25 mouse cellular contexts compared by ENCODE assay signal in genomic region chr14:21792250-21792649, GRCm38 (mm10). TPM values are rescaled to one million over a fixed set of nuclear protein-coding genes. Genes with fewer than 3 reads are reported as not detected.
DNase-seq lines count a peak whose midpoint lies in the region; ATAC-seq and TF ChIP-seq lines count a peak whose summit lies in the region.
"Had no signal": no experiment of that assay in that cellular context is flagged by ENCODE, and none has a peak within 500 bp of the region (broad histone marks: within the 10 kb centered on the region; RNA-seq: fewer than 3 reads in every experiment).

No protein-coding gene starts in this region.

- ATAC-seq in frontal cortex, adult (ENCODE audit: low TSS enrichment): peak; percentile 81
- ATAC-seq in cerebellum, adult (ENCODE audit: insufficient number of reproducible peaks, low FRiP score, low TSS enrichment): no peak
- ATAC-seq: CD4-positive, CD25-positive, alpha-beta regulatory T cell, adult 4 months; forebrain, embryonic 16.5 days; hindbrain, embryonic 16.5 days had no signal

- peaks cover 4% of the 10 kb centered on the region; the same call in 1 of the 2 replicates for H3K36me3 ChIP-seq in testis, adult 2 months (ENCODE audit: control insufficient read depth, insufficient read depth, low read length)

- H3K27ac ChIP-seq in testis, adult 2 months (ENCODE audit: control insufficient read depth, insufficient read depth, low read depth, low read length): no peak overlapping the region
- H3K27ac ChIP-seq: embryonic facial prominence, embryonic 13.5 days; forebrain, embryonic 12.5 days; gastrocnemius, adult 2 months; heart, embryonic 13.5 days had no signal

- no peaks in the 10 kb centered on the region for H3K4me1 ChIP-seq in testis, adult 2 months (ENCODE audit: control insufficient read depth, insufficient read depth, low read length)
- H3K4me1 ChIP-seq: heart, embryonic 13.5 days had no signal

- TF ChIP-seq CTCF in testis, adult 2 months (IDR thresholded peaks at IDR 0.05; ENCODE audit: control insufficient read depth, insufficient read depth, insufficient replicate concordance, low read depth, low read length): no peak

- no peak for TF ChIP-seq POLR2A in testis, adult 2 months (IDR thresholded peaks at IDR 0.05; ENCODE audit: control insufficient read depth, low read depth, low read length)

- no peak for DNase-seq in frontal cortex, postnatal 10 days (ENCODE audit: low spot score in 2 of 2)
- peak; percentile 34 to 46 for DNase-seq in left cerebral cortex, postnatal 14 days (ENCODE audit: low spot score in 2 of 2)
- DNase-seq in left cerebral cortex, postnatal 10 days (ENCODE audit: extremely low spot score in 1 of 2, low spot score in 2 of 2): no peak
- no peak for DNase-seq in testis, postnatal 10 days (ENCODE audit: low spot score)
- DNase-seq: B cell, adult 2 months; cerebellum, adult 11-12 months; cerebellum, adult 9-10 months; cerebellum, postnatal 25 days; gastrocnemius, adult 2 months; gastrocnemius, postnatal 25 days; heart, postnatal 36 days had no signal

- no peaks in the 10 kb centered on the region for H3K27me3 ChIP-seq in testis, adult 2 months (ENCODE audit: control insufficient read depth, insufficient read depth, low read length)
- H3K27me3 ChIP-seq: embryonic facial prominence, embryonic 13.5 days; forebrain, embryonic 12.5 days; heart, embryonic 13.5 days had no signal

- peak overlapping the region; percentile 35; the same call in 1 of the 2 replicates for H3K4me3 ChIP-seq in testis, adult 2 months (ENCODE audit: control insufficient read depth, low read depth, low read length)
- H3K4me3 ChIP-seq: embryonic facial prominence, embryonic 13.5 days; forebrain, embryonic 12.5 days; gastrocnemius, adult 2 months; heart, embryonic 13.5 days had no signal

- intact Hi-C loops in left cerebral cortex, postnatal 14 days (cut with DNase I): no loop called here
- intact Hi-C loops in left cerebral cortex, postnatal 10 days (cut with DNase I): no loop called here

RNA-seq across cellular contexts. Expression of gene Vdac2, which starts 32.8 kb away (rescaled TPM):
- 100 to 1,000 TPM; 208 to 230 TPM for total RNA-seq in left cerebral cortex, postnatal 14 days (2021)
- 100 to 1,000 TPM; 210 to 217 TPM for total RNA-seq in left cerebral cortex, postnatal 10 days (2021)
- 402 and 429 TPM in 2 replicates for polyA plus RNA-seq in testis, adult 2 months (2012; rRNA removed)

RNA-seq across cellular contexts. Expression of gene Dusp13, which starts 41.3 kb away (rescaled TPM):
- under 1 TPM in 1 of 2 experiments, not detected in 1; 0.61 TPM for total RNA-seq in left cerebral cortex, postnatal 14 days (2021)
- total RNA-seq in left cerebral cortex, postnatal 10 days (2021): under 1 TPM in 1 of 2 experiments, not detected in 1; 0.39 TPM
- 883 and 961 TPM in 2 replicates for polyA plus RNA-seq in testis, adult 2 months (2012; rRNA removed)
- total RNA-seq: granulocyte monocyte progenitor cell, adult 5-6 weeks had no signal
- polyA plus RNA-seq: brain, embryonic 14.5 days; CD4-positive, CD25-positive, alpha-beta regulatory T cell, adult 4 months; forebrain, embryonic 12.5 days; forebrain, embryonic 16.5 days; G1E; heart, embryonic 13.5 days; heart, postnatal 0 days; hindbrain, embryonic 11.5 days; hindbrain, embryonic 16.5 days had no signal

RNA-seq across cellular contexts. Expression of gene Samd8, which starts 41.9 kb away (rescaled TPM):
- total RNA-seq in left cerebral cortex, postnatal 14 days (2021): 10 to 100 TPM; 89.7 to 97.2 TPM
- 100 to 1,000 TPM; 103 to 105 TPM for total RNA-seq in left cerebral cortex, postnatal 10 days (2021)
- polyA plus RNA-seq in testis, adult 2 months (2012; rRNA removed): 95.1 and 118 TPM in 2 replicates

RNA-seq across cellular contexts. Expression of gene Comtd1, which starts 56.5 kb away (rescaled TPM):
- total RNA-seq in left cerebral cortex, postnatal 14 days (2021): 10 to 100 TPM; 27.9 to 30.2 TPM
- 10 to 100 TPM; 37.7 to 40.8 TPM for total RNA-seq in left cerebral cortex, postnatal 10 days (2021)
- 5.9 and 6.4 TPM in 2 replicates for polyA plus RNA-seq in testis, adult 2 months (2012; rRNA removed)

Comparison
In these comparisons a context has a peak if more than half of its experiments do, and no peak if none do; other contexts are left out.
1. DNase-seq: peak in left cerebral cortex, postnatal 14 days (2 of 2); none in frontal cortex, postnatal 10 days (0 of 2), left cerebral cortex, postnatal 10 days (0 of 2) and testis, postnatal 10 days (single experiment).